Mouse (Mus musculus): ENCODE data around the gene Unc119b.
A peak's percentile ranks its signal among the peaks of the same experiment; 100 is the strongest.
"Not testable (repeated sequence)": the region's sequence is repeated elsewhere in the genome, so short reads cannot be mapped to it uniquely, and the experiment has no call there.

Gene Unc119b

DNA sequence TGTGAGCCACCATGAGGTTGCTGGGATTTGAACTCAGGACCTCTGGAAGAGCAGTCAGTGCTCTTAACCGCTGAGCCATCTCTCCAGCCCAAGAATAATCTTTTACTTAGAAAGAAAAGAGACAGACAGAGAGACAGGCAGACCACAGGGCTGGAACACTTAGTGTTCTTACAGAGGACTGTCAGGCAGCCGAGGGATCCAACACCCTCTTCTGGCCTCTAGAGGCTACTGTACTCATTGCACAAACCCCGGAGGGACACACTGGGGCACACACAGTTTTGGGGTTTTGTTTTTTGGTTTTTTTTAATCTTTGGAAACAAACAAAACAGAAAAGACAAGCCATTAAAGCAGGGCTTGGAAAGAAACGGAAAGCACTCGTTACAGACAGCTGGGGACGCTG is 5.4 kb downstream of the Unc119b start:
- peak; percentile 5 for DNase-seq

DNA sequence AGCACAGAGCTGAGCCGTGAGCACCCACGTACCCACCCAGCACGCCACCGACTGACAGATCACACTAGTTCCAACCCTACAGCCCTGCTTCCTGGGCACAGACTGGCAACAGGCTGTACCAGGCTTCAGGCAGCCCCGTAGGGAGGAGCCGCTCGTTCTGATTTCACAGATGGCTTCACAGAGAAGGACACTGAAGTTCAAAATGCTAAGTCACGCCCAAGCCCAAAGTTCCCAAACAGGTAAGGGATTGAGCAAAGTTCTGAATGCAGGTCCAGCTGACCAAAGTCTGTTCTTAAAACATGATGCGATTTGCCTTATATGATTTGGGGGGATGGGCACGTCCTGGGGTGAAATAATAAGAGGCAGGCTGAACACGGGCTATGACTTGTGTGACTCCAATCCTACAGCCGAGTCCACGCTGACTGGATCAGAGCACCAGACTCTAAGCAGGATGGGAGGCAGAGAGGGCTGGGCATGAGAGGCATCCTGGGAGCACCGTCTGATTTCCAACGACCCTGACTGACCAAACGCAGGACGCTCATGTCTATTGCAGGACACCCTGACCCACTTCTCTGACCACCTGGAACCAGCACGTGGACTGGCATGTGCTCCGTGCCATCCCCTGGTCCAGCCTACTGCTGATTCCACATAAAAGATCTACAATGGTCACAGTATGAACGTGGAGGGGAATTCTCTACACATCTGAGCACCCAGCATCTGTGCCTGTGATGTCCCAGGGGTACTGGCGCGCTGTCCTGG is 7.2 kb downstream of the Unc119b start:
- peak; percentile 21 for DNase-seq

DNA sequence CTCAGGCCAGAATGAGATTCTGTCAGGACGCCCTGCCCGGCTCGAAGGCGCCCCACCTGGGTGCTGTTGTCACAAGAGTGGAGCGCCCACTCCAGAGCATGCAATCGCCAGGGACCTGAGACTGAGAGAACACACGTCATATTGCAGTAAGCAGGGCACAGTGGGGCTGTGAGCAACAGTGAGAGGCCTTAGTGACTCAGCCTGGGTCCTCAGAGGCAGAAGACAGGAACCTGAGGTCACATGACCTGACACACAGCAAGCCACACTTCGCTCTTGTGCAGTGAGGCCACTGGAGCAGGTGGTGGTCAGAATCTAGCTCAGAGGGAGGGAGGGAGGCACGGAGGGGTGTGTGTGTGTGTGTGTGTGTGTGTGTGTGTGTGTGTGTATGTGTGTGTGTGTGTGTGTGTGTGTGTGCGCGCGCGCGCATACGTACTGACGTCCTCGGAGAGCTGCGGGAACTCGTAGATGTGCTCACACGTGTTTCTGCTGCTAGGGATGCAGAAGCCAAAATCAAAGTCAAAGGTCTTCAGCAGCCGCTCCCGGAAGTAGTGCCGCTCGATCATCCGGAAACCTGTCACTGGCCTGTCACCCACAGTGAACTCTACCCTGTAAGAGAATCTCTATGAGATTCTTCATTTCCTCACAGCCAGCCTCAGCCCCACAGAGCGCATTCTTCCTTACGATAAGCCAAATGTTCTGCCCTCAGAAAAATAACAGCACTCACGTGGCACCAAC is 8.0 kb downstream of the Unc119b start:
- no peak for DNase-seq

- DNase-seq = peak; percentile 92
Observed at GRCm38 (mm10) chr5:115125211-115125871, 9.4 kb downstream of the Unc119b start.

DNA sequence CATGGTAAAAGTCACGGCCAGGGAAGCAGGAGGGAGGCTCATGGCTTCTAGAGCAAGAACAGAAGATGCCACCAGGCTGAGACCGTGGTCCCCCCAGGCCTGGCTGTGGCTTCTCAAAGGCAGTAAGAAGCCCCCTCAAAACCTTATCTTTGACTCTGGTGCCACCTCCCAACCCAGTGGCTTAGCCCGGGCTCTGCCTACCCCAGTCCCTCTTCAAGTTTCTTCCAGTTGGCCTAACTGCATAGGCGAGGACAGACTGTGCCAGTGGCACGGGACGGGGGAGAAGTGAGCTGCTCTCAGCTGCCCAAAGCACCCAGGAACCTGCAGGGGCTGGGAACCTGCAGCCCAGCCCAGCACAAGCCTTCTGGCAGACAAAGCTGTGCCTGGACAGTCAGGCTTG is 10.1 kb downstream of the Unc119b start:
- DNase-seq = no peak

GRCm38 (mm10) chr5:115120978-115121377 is 13.8 kb downstream of the Unc119b start:
- DNase-seq = no peak

DNA sequence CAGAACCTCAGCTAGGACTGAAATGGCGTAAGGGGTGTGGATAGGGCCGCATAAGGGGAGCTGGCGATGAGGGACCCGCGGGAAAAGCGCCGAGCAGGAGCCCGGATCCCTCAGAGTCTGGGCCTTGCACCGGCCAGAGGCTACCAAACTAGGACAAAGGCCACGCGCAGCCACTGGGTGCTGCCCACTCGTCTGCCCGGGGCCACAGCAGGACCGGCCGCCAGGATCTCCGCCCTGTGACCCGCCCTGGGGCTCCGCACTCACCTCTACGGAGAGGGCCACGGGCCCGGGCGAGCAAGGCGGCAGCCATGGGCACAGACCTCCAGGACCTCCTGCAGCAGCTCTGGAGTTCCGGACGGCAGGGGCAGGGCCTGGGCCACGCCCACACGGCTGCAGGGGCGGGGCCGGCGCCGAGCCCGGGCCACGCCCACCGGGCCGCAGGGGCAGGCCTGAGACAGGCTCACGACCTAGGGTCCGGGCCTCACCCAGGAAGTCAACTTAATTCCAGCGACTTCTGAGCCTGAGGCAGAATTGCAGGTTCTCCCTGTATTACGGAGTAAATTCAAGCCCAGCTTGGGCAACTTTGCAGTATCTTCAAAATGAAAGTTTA is 15.7 kb downstream of the Unc119b start, which contains the start of gene Acads:
Gene Acads (minus strand): TSS at position 386 of the 610 bp plus-strand sequence.
- peak; percentile 91 for DNase-seq

- DNase-seq = no peak
Observed at GRCm38 (mm10) chr5:115117467-115117866, 17.3 kb downstream of the Unc119b start.

DNA sequence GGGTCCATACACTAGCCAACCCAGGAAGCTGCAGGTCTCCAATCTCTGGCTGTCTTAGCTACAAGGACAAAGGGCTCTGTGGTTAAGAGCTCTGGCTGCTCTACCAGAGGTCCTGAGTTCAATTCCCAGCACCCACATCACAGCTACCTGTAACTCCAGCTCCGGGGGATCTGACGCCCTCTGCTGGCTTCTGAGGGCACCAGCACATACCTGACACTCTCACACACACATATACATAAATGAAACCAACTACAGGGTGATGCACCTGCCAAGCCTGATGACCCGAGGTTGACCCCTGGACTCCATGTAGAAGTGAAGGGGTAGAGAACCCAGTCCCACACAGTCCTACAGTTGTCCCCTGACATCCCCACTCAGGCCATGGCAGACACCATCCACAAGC is 18.3 kb downstream of the Unc119b start:
- DNase-seq = no peak

GRCm38 (mm10) chr5:115114501-115114900 is 20.3 kb downstream of the Unc119b start:
- no peak for DNase-seq

DNA sequence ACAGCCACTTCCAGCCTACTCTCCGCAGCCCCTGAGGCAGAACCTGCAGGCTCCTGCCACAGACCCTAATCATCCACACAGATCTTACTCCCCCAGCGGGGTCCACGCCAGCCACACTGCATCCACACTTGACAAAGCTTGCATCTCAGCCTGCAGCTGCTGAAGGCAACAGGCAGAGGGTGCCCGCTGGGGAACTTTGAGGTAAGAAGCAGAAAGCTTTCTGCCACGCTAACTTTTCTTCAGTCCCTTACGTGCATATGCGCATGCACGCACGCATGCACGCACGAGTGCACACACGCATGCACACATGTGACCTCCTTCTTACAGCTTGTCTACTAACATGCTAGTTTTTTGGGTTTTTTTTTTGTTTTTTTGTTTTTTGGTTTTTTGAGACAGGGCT is 21.5 kb downstream of the Unc119b start:
- peak; percentile 7 for DNase-seq

DNA sequence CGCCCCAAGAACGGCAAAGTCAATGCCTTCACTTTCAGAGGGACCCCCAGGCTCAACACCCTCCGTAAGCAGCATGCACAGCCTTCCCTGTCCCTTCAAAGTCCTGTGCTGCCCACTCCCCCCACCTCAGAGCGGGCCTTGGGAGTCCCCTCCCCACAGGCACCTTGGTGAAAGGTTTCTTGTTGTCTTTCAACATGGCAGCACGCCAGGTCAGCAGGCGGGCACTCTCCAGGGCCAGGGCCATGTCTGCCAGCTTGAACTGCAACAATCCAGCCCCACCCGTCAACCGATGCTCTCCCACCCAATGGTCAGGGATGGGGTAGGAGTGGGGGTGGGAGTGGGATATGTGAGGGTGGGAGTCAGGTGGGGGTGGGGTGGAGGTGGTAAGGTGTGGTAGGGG is 23.6 kb downstream of the Unc119b start:
- DNase-seq = peak; percentile 2

GRCm38 (mm10) chr5:115103253-115103652 is 31.5 kb downstream of the Unc119b start:
- not testable (repeated sequence) for DNase-seq

DNA sequence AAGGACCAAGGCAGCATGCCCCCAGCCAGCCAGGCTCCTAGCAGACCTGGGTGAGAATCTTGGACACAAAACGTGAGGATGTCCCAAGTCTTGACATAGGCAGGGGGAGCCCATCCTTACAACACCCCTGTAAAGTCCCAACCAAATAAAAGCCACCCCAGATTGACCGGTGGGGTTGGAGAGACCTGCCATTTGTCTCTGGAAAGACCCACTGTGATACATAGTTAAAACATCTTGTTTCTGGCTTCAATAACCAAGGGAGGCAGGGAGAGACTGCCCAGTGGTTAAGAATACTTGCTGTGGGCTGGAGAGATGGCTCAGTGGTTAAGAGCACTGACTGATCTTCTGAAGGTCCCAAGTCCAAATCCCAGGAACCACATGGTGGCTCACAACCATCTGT is 32.5 kb downstream of the Unc119b start:
- DNase-seq = no peak

GRCm38 (mm10) chr5:115100473-115100872 is 34.3 kb downstream of the Unc119b start:
- DNase-seq = no peak

GRCm38 (mm10) chr5:115099991-115100390 is 34.8 kb downstream of the Unc119b start:
- DNase-seq = no peak

DNA sequence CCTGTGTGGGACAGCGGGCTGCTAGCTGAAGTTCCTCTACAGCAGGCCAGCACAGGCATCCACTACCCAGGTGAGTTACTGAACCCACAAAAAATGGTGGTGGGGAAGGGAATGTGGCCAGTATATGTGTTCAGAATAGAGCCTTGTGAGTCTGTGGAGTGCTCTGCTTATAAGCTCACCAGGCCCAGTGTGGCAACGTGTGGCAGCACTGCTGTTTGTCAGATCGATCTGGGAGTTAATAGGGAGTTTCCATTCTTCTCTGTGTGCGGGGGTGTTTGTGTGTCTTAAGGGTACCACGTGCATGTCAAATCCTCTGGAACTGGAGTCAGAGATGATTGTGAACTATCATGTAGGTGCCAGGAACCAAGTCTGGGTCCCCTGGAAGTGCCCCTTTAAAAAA is 35.2 kb downstream of the Unc119b start:
- DNase-seq = no peak

GRCm38 (mm10) chr5:115098195-115098594 is 36.6 kb downstream of the Unc119b start, which contains the start of gene Gm10401:
TSS of gene Gm10401 (minus strand) at chr5:115098295.
- DNase-seq = no peak

DNA sequence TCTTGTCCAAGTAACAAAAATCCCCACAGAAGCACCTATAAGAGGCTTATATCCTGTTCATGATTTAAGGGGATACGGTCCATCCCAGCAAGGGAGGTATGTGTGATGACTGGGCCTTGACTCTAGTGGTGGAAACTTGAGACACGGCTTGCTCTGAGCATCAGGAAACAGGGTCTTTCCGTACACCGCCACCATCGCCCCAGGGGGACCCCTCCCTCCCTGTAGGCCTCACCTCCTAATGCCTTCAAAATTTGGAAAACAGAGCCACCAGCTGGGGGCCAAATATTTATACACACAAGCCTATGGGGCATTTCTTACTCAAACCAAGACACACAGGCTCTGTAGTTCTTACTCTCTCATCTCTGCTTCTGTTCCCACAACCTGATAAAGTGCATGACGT is 43.0 kb downstream of the Unc119b start:
- no peak for DNase-seq

DNA sequence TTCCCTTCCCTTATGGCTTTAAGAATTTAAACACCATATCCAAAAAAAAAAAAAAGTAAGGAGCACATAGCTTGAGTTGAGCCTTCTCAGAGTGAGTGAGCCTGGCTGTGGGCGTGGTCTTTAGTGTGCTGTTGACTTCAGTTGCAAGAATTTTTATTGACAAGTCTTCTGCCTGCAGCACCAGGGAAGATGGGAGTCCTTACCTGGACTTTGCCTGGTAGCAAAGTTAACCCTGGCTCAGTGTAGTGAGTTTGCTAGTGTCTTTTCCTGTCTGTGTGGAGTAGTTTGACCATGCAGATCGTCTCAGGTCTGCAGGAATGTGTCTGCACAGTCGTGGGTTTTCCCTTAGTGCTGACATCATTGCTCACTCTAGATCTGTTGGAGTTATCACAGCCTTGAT is 43.8 kb downstream of the Unc119b start:
- DNase-seq = no peak

DNA sequence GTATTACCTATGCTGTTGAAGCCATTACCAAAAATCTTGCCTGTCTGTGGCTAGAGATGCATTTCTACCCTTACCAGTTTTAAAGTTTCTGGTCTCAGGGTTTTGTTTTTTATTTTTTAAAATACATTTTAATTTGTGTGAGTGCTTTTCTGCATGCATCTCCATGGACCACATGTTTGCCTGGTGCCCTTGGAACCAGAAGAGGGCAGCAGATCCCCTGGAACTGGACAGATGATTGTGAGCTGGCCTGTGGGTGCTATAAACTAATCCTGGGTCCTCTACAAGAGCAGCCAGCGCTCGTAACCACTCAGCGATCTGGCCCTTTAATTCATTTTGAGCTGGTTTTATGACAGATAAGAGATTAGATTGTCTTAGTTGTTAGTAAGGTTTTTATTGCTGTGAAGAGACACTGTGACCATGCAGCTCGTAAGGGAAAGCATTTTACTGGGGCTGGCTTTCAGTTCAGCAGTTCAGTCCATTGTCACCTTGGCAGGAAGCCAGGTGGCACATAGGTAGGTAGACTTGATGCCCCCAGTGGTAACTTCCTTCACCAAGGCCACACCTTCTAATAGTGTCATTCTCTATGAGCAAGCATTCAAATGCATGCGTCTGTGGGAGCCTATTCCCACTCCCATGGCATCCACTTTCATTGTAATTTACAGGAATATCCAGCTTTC is 45.0 kb downstream of the Unc119b start:
- no peak for DNase-seq

- DNase-seq = no peak
Observed at GRCm38 (mm10) chr5:115085675-115086074, 49.1 kb downstream of the Unc119b start.

DNA sequence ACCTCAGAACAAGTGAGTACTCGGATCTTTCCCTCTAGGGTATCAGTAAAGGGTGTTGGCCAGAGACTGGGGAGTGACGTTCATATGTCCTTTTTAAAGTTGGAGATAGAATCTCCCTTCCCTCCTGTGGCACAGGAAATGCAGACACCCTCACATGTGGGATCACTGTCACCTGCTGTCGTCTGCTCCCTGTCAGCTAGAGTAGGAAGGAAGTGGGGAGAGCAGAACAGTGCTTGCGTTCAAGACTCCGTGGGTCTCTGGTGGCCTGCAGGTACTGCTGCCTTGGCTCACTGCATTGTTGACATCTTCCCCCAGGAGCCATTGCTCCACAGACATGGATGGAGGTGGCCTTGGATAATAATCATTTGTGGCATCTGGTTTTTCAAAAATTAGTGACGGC is 51.3 kb downstream of the Unc119b start:
- no peak for DNase-seq
